Mouse (Mus musculus) CH12.LX (cell line): Measurements from ENCODE around the gene Psmb11. TPM values are rescaled to one million over a fixed set of nuclear protein-coding genes. Genes with fewer than 3 reads are reported as not detected.

Experiments used
- DNase-seq: peaks from one replicate; pipeline ENCODE4 v3.0.0-alpha.2; 2013; ENCODE audit errors: extremely low read depth
- H3K27ac ChIP-seq: 2 replicates; pipeline ENCODE4 v1.5.1; 2012; ENCODE audit warnings: low read depth, mild to moderate bottlenecking, control low read depth, moderate library complexity; ENCODE audit not compliant: insufficient read depth
- H3K27me3 ChIP-seq: replicated peaks from 2 replicates; pipeline ENCODE3; 2012; ENCODE audit warnings: inconsistent platforms
- H3K36me3 ChIP-seq, 2 experiments: replicated peaks in 1 of 2; 2 replicates each; pipeline versions ENCODE3 to v1.6.1; 2012; ENCODE audit warnings: inconsistent platforms in 1 of 2, low read length in 1 of 2, mild to moderate bottlenecking in 1 of 2, mixed read lengths in 1 of 2, moderate library complexity in 1 of 2; ENCODE audit not compliant: control insufficient read depth in 1 of 2, insufficient read depth in 1 of 2
- H3K4me1 ChIP-seq, 2 experiments: 2 replicates each; pipeline ENCODE4 v1.6.1; 2012; ENCODE audit warnings: inconsistent platforms in 1 of 2, moderate library complexity in 1 of 2; ENCODE audit not compliant: insufficient read depth in 2 of 2, control insufficient read depth in 1 of 2
- H3K4me2 ChIP-seq: 2 replicates; pipeline ENCODE4 v1.6.1; 2012; ENCODE audit warnings: low read depth, mild to moderate bottlenecking, control low read depth; ENCODE audit not compliant: poor library complexity, insufficient read depth, severe bottlenecking
- H3K4me3 ChIP-seq, 3 experiments: fragments of 150-350 bp in 1 of 3; sonication (generic) in 1 of 3; replicated peaks in 1 of 3; 2 replicates each; pipeline versions ENCODE3 to v1.5.1; 2011 to 2012; ENCODE audit warnings: low read depth in 2 of 3, low read length in 2 of 3, mild to moderate bottlenecking in 2 of 3, moderate library complexity in 2 of 3, control low read depth in 1 of 3, improper control_type of control experiment in 1 of 3, inconsistent platforms in 1 of 3, mixed read lengths in 1 of 3; ENCODE audit not compliant: poor library complexity in 1 of 3
- H3K79me2 ChIP-seq: replicated peaks from 2 replicates; pipeline ENCODE4 v1.6.1; 2012; ENCODE audit warnings: mild to moderate bottlenecking, moderate library complexity; ENCODE audit not compliant: control insufficient read depth, poor library complexity, insufficient read depth, severe bottlenecking; ENCODE audit errors: extremely low read depth
- H3K9ac ChIP-seq: 2 replicates; pipeline ENCODE4 v1.6.1; 2012; ENCODE audit warnings: low read depth, mild to moderate bottlenecking, control low read depth, moderate library complexity; ENCODE audit not compliant: insufficient read depth
- H3K9me3 ChIP-seq: replicated peaks from 2 replicates; pipeline ENCODE3; 2012; ENCODE audit warnings: low read length, inconsistent platforms, mixed read lengths
- CHD2 ChIP-seq: IDR thresholded peaks from 2 replicates; pipeline ENCODE4 v1.6.1; 2011; ENCODE audit warnings: low read length, improper control_type of control experiment
- CTCF ChIP-seq, 2 experiments: IDR thresholded peaks in 1 of 2; conservative IDR thresholded peaks in 1 of 2; 2 replicates each; pipeline ENCODE4 v1.5.1; 2011 to 2012; ENCODE audit warnings: low read depth in 2 of 2, low read length in 2 of 2, improper control_type of control experiment in 1 of 2, inconsistent platforms in 1 of 2, mild to moderate bottlenecking in 1 of 2, moderate library complexity in 1 of 2
- ELF1 ChIP-seq: IDR thresholded peaks from 2 replicates; pipeline ENCODE4 v1.6.1; 2014; ENCODE audit warnings: low read depth, mild to moderate bottlenecking, inconsistent platforms, low read length, improper control_type of control experiment
- GABPA ChIP-seq: IDR thresholded peaks from 2 replicates; pipeline ENCODE4 v1.6.1; 2012; ENCODE audit warnings: low read depth, low read length, improper control_type of control experiment, inconsistent platforms; ENCODE audit not compliant: insufficient replicate concordance
- HCFC1 ChIP-seq: IDR thresholded peaks from 2 replicates; pipeline ENCODE4 v1.6.1; 2012; ENCODE audit warnings: low read depth, mild to moderate bottlenecking, inconsistent platforms, low read length, improper control_type of control experiment
- JUND ChIP-seq: conservative IDR thresholded peaks from 2 replicates; pipeline ENCODE4 v1.6.1; 2011; ENCODE audit warnings: low read depth, low read length, improper control_type of control experiment
- KAT2A ChIP-seq: IDR thresholded peaks from 2 replicates; pipeline ENCODE4 v1.6.1; 2012; ENCODE audit warnings: low read length, improper control_type of control experiment, inconsistent platforms; ENCODE audit not compliant: insufficient replicate concordance
- MAX ChIP-seq: IDR thresholded peaks from 2 replicates; pipeline ENCODE4 v1.6.1; 2011; ENCODE audit warnings: low read length, improper control_type of control experiment
- NELFE ChIP-seq: IDR thresholded peaks from 2 replicates; pipeline ENCODE4 v1.6.1; 2011; ENCODE audit warnings: low read depth, low read length, improper control_type of control experiment
- NRF1 ChIP-seq: IDR thresholded peaks from 2 replicates; pipeline ENCODE4 v1.6.1; 2014; ENCODE audit warnings: low read depth, mild to moderate bottlenecking, inconsistent platforms, low read length, improper control_type of control experiment, moderate library complexity
- PAX5 ChIP-seq: IDR thresholded peaks from 2 replicates; pipeline ENCODE4 v1.6.1; 2012; ENCODE audit warnings: low read length, inconsistent platforms, mixed read lengths
- POLR2A ChIP-seq: IDR thresholded peaks from 2 replicates; pipeline ENCODE4 v1.6.1; 2011; ENCODE audit warnings: low read depth, mild to moderate bottlenecking, improper control_type of control experiment, low read length
- POLR2AphosphoS2 ChIP-seq: IDR thresholded peaks from 2 replicates; pipeline ENCODE4 v1.6.1; 2011; ENCODE audit warnings: low read depth, low read length, improper control_type of control experiment
- RCOR1 ChIP-seq: conservative IDR thresholded peaks from 2 replicates; pipeline ENCODE4 v1.6.1; 2012; ENCODE audit warnings: low read depth, mild to moderate bottlenecking, inconsistent platforms, low read length, improper control_type of control experiment
- SIN3A ChIP-seq: IDR thresholded peaks from 2 replicates; pipeline ENCODE4 v1.6.1; 2012; ENCODE audit warnings: low read length, improper control_type of control experiment, inconsistent platforms
- TBP ChIP-seq: conservative IDR thresholded peaks from 2 replicates; pipeline ENCODE4 v1.6.1; 2011; ENCODE audit warnings: low read depth, low read length, improper control_type of control experiment
- TCF12 ChIP-seq: IDR thresholded peaks from 2 replicates; pipeline ENCODE4 v1.6.1; 2014; ENCODE audit warnings: low read depth, mild to moderate bottlenecking, inconsistent platforms, low read length, improper control_type of control experiment
- USF1 ChIP-seq: IDR thresholded peaks from 2 replicates; pipeline ENCODE4 v1.6.1; 2014; ENCODE audit warnings: low read depth, mild to moderate bottlenecking, inconsistent platforms, low read length, improper control_type of control experiment
- ZMIZ1 ChIP-seq: IDR thresholded peaks from 2 replicates; pipeline ENCODE4 v1.6.1; 2012; ENCODE audit warnings: low read depth, mild to moderate bottlenecking, inconsistent platforms, low read length, improper control_type of control experiment
- ZNF384 ChIP-seq: IDR thresholded peaks from 2 replicates; pipeline ENCODE4 v1.6.1; 2012; ENCODE audit warnings: low read depth, low read length, improper control_type of control experiment, inconsistent platforms
- dilution Hi-C: fragments of 300-500 bp; cut with MboI; formaldehyde crosslinking; loops from 2 replicates; pipeline ENCODE4 v1.14.3; 2020; ENCODE audit warnings: low sequenced_read_pairs; ENCODE audit not compliant: extremely low pct_unique_long_range_greater_than_20kb, extremely low pct_ligation_motif_present
- in situ Hi-C: fragments of 300-500 bp; cut with MboI; formaldehyde crosslinking; loops from 3 replicates; pipeline ENCODE4 v1.14.3; 2019; ENCODE audit warnings: low sequenced_read_pairs, low pct_ligation_motif_present, low pct_unique_long_range_greater_than_20kb, mixed read lengths
- polyA plus RNA-seq: library from polyadenylated mRNA; unstranded; fragments of >175 nt; gene quantifications from 2 replicates; pipeline ENCODE4 v1.2.1, GENCODE M21; 2012; ENCODE audit warnings: low read depth; ENCODE audit not compliant: insufficient read length
- total RNA-seq, 2 experiments: library from RNA; depleted of rRNA; stranded (reverse); fragments of 300-350 nt in 1 of 2; fragments of >200 nt in 1 of 2; gene quantifications; 2 replicates each; pipeline ENCODE4 v1.2.3; 2012 to 2014

The Psmb11 gene
- total and polyA plus RNA-seq, 3 experiments, result not detected

GRCm38 (mm10) chr14:54617152-54617896, 3.9 kb upstream of the Psmb11 start:
- H3K36me3 ChIP-seq, result peaks cover 31 to 36% of the 10 kb centered on the region in 2 experiments
- H3K9me3 ChIP-seq, result peaks cover 3% of the 10 kb centered on the region
- peak; percentile 45 for DNase-seq
- H3K79me2 ChIP-seq, result peaks cover 18% of the 10 kb centered on the region
- H3K4me3 ChIP-seq, result peak overlapping the region; percentile 93 to 97 (median 93)
- no peaks in the 10 kb centered on the region for H3K27me3 ChIP-seq
- TF ChIP-seq CTCF (conservative IDR thresholded peaks at IDR 0.05 in 1 of 2, IDR thresholded peaks at IDR 0.05 in 1 of 2; ENCODE audit: low read depth in 2 of 2, low read length in 2 of 2) (peak; percentile 35 to 37; a peak in 3 of 4 replicates), GABPA (no peak), KAT2A (no peak), MAX (0 out of 2 replicates have a peak, but pooled peaks have one; percentile 24)
- peak overlapping the region; percentile 40; the same call in 1 of the 2 replicates for H3K27ac ChIP-seq
- in situ Hi-C loops (no loop called here), dilution Hi-C loops (no loop called here)
- H3K4me2 ChIP-seq, result peak overlapping the region; percentile 30
- H3K4me1 ChIP-seq, result peaks cover 5 to 13% of the 10 kb centered on the region in 2 experiments; a peak in 3 of 4 replicates
- peak overlapping the region; percentile 96 for H3K9ac ChIP-seq

- dilution Hi-C loops (no loop called here), in situ Hi-C loops (no loop called here)
- Histone ChIP-seq H3K9me3 (peaks cover 3% of the 10 kb centered on the region), H3K36me3 (peaks cover 26 to 30% of the 10 kb centered on the region in 2 experiments), H3K9ac (peak within 1 kb of the TSS; percentile 96), H3K27me3 (no peaks in the 10 kb centered on the region), H3K4me1 (peaks cover 5 to 13% of the 10 kb centered on the region in 2 experiments; a peak in 3 of 4 replicates), H3K4me3 (peak within 1 kb of the TSS; percentile 93 to 97 (median 93)), H3K79me2 (peaks cover 18% of the 10 kb centered on the region), H3K27ac (peak within 1 kb of the TSS; percentile 40; the same call in 1 of the 2 replicates), H3K4me2 (peak within 1 kb of the TSS; percentile 42)
- DNase-seq, result peak; percentile 92
- TF ChIP-seq PAX5 (no peak), NRF1 (peak; percentile 86), POLR2A (peak; percentile 80), NELFE (peak; percentile 80), RCOR1 (peak; percentile 99), CTCF (conservative IDR thresholded peaks at IDR 0.05 in 1 of 2, IDR thresholded peaks at IDR 0.05 in 1 of 2; ENCODE audit: low read depth in 2 of 2, low read length in 2 of 2) (no peak), POLR2AphosphoS2 (no peak), ZMIZ1 (peak; percentile 76; the same call in 1 of the 2 replicates), SIN3A (peak; percentile 55; the same call in 1 of the 2 replicates), ELF1 (peak; percentile 72), CHD2 (peak; percentile 50), USF1 (no peak), JUND (no peak), KAT2A (peak; percentile 92; the same call in 1 of the 2 replicates), ZNF384 (no peak), HCFC1 (peak; percentile 92), TCF12 (peak; percentile 70; the same call in 1 of the 2 replicates), TBP (peak; percentile 54; the same call in 1 of the 2 replicates)
Measured at GRCm38 (mm10) chr14:54617897-54618365, 3.3 kb upstream of the Psmb11 start, which contains the start of gene Psmb5. Gene Psmb5, minus strand, starts transcription at chr14:54618022.
